Mouse (Mus musculus) forebrain, embryonic 10.5 days (tissue): ENCODE data around the gene Gstm1. TPM values are rescaled to one million over a fixed set of nuclear protein-coding genes. Genes with fewer than 3 reads are reported as not detected.
A peak's percentile ranks its signal among the peaks of the same experiment; 100 is the strongest.
"Not testable (repeated sequence)": the region's sequence is repeated elsewhere in the genome, so short reads cannot be mapped to it uniquely, and the experiment has no call there.

ENCODE experiments used
- DNase-seq: peaks from one replicate; pipeline ENCODE4 v3.0.0-alpha.2; 2017; ENCODE audit warnings: low spot score; ENCODE audit errors: extremely low spot score
- H3K27ac ChIP-seq: fragments of 300-500 bp; sonication (generic); 2 replicates; pipeline ENCODE4 v1.5.1; 2016; ENCODE audit warnings: mild to moderate bottlenecking
- H3K27me3 ChIP-seq: fragments of 300-500 bp; sonication (generic); 2 replicates; pipeline ENCODE4 v1.6.1; 2016; ENCODE audit warnings: mild to moderate bottlenecking; ENCODE audit not compliant: poor library complexity, severe bottlenecking
- H3K36me3 ChIP-seq: fragments of 300-500 bp; sonication (generic); replicated peaks from 2 replicates; pipeline ENCODE4 v1.6.1; 2016; ENCODE audit warnings: mild to moderate bottlenecking, moderate library complexity
- H3K4me1 ChIP-seq: fragments of 300-500 bp; sonication (generic); 2 replicates; pipeline ENCODE4 v1.6.1; 2016
- H3K4me3 ChIP-seq: fragments of 300-500 bp; sonication (generic); 2 replicates; pipeline ENCODE4 v1.5.1; 2016; ENCODE audit warnings: mild to moderate bottlenecking, moderate library complexity
- H3K9me3 ChIP-seq: fragments of 300-500 bp; sonication (generic); 2 replicates; pipeline ENCODE4 v1.6.1; 2016; ENCODE audit warnings: mild to moderate bottlenecking, moderate library complexity
- WGBS: fragments of 180-500 bp; shearing (Covaris S2); methylation state at CpG from one replicate; pipeline ENCODE4 v1.1.7; 2016; 5-methylcytosine and 5-hydroxymethylcytosine counted together
- polyA plus RNA-seq: library from polyadenylated mRNA; unstranded; fragments of >200 nt; fragmentation: Nextera tagmentation; extraction: Ambion mirVana; gene quantifications from 2 replicates; pipeline ENCODE4 v1.2.1, GENCODE M21; 2016

Gene Gstm1
- polyA plus RNA-seq, 1 experiment from 2014 or later: 30.4 TPM

GRCm38 (mm10) chr3:108028641-108029365 lies 11.0 kb upstream of the Gstm1 start:
- DNase-seq: no peak
- 70% methylated on average over 4 of the region's 4 CpGs for WGBS
- peaks cover 11% of the 10 kb centered on the region for H3K4me1 ChIP-seq
- peak overlapping the region; percentile 31 for H3K27ac ChIP-seq
- H3K27me3 ChIP-seq: no peaks in the 10 kb centered on the region
- no peaks in the 10 kb centered on the region for H3K36me3 ChIP-seq
- no peaks in the 10 kb centered on the region for H3K9me3 ChIP-seq
- H3K4me3 ChIP-seq: no peak overlapping the region

GRCm38 (mm10) chr3:108026597-108026996 lies 8.8 kb upstream of the Gstm1 start:
- no peaks in the 10 kb centered on the region for H3K9me3 ChIP-seq
- H3K4me3 ChIP-seq: no peak overlapping the region
- H3K4me1 ChIP-seq: peaks cover 16% of the 10 kb centered on the region
- WGBS: 80% methylated on average over 1 of the region's 1 CpGs
- no peaks in the 10 kb centered on the region for H3K36me3 ChIP-seq
- H3K27me3 ChIP-seq: no peaks in the 10 kb centered on the region
- no peak overlapping the region for H3K27ac ChIP-seq
- no peak for DNase-seq

- Histone ChIP-seq H3K4me3 (no peak overlapping the region), H3K27ac (no peak overlapping the region)
- WGBS: 84% methylated on average over 5 of the region's 5 CpGs
Observed at GRCm38 (mm10) chr3:108026049-108026448, 8.3 kb upstream of the Gstm1 start.

GRCm38 (mm10) chr3:108025318-108025717 lies 7.5 kb upstream of the Gstm1 start:
- Histone ChIP-seq H3K4me1 (peaks cover 16% of the 10 kb centered on the region), H3K27me3 (no peaks in the 10 kb centered on the region), H3K27ac (no peak overlapping the region), H3K36me3 (no peaks in the 10 kb centered on the region), H3K9me3 (no peaks in the 10 kb centered on the region), H3K4me3 (no peak overlapping the region)
- no peak for DNase-seq
- 85% methylated on average over 4 of the region's 4 CpGs for WGBS

More at GRCm38 (mm10) chr3:108026049-108026448, 8.3 kb upstream of the Gstm1 start:
- no peaks in the 10 kb centered on the region for H3K36me3 ChIP-seq
- H3K9me3 ChIP-seq: no peaks in the 10 kb centered on the region
- H3K4me1 ChIP-seq: peaks cover 16% of the 10 kb centered on the region
- no peak for DNase-seq
- H3K27me3 ChIP-seq: no peaks in the 10 kb centered on the region

- WGBS: 81% methylated on average over 6 of the region's 6 CpGs
- H3K27ac ChIP-seq: no peak overlapping the region
- H3K4me1 ChIP-seq: peaks cover 15% of the 10 kb centered on the region
- no peaks in the 10 kb centered on the region for H3K9me3 ChIP-seq
- H3K27me3 ChIP-seq: no peaks in the 10 kb centered on the region; the same call in 1 of the 2 replicates
- no peaks in the 10 kb centered on the region for H3K36me3 ChIP-seq
- H3K4me3 ChIP-seq: no peak overlapping the region
- DNase-seq: no peak
Observed at GRCm38 (mm10) chr3:108022650-108023049, 4.9 kb upstream of the Gstm1 start.

- not testable (repeated sequence) for H3K27me3 ChIP-seq, H3K4me3 ChIP-seq, H3K36me3 ChIP-seq, DNase-seq, H3K9me3 ChIP-seq, H3K27ac ChIP-seq
- WGBS: 89% methylated on average over 11 of the region's 11 CpGs
- H3K4me1 ChIP-seq: peaks cover 29% of the 10 kb centered on the region
Observed at GRCm38 (mm10) chr3:108020351-108021022, 2.7 kb upstream of the Gstm1 start.

- DNase-seq: not testable (repeated sequence)
Observed at GRCm38 (mm10) chr3:108019226-108019625, 1.5 kb upstream of the Gstm1 start.

GRCm38 (mm10) chr3:108018190-108018820 lies 532 bp upstream of the Gstm1 start:
- H3K9me3 ChIP-seq: no peaks in the 10 kb centered on the region
- DNase-seq: no peak
- H3K27me3 ChIP-seq: peaks cover 6% of the 10 kb centered on the region
- no peaks in the 10 kb centered on the region for H3K36me3 ChIP-seq
- 36% methylated on average over 14 of the region's 14 CpGs for WGBS
- peak overlapping the region; percentile 60 for H3K4me3 ChIP-seq
- H3K27ac ChIP-seq: peak overlapping the region; percentile 87
- H3K4me1 ChIP-seq: peaks cover 35% of the 10 kb centered on the region

More at GRCm38 (mm10) chr3:108019226-108019625, 1.5 kb upstream of the Gstm1 start:
- H3K9me3 ChIP-seq, H3K27me3 ChIP-seq, H3K36me3 ChIP-seq, H3K4me3 ChIP-seq, H3K27ac ChIP-seq: not testable (repeated sequence)
- 65% methylated on average over 3 of the region's 3 CpGs for WGBS
- H3K4me1 ChIP-seq: peaks cover 29% of the 10 kb centered on the region

GRCm38 (mm10) chr3:108016468-108016867 lies 1.3 kb downstream of the Gstm1 start:
- H3K27ac ChIP-seq, DNase-seq, H3K36me3 ChIP-seq, H3K27me3 ChIP-seq, H3K9me3 ChIP-seq: not testable (repeated sequence)
- H3K4me1 ChIP-seq: peaks cover 37% of the 10 kb centered on the region
- peak overlapping the region; percentile 60 for H3K4me3 ChIP-seq
- 84% methylated on average over 5 of the region's 5 CpGs for WGBS

GRCm38 (mm10) chr3:108014974-108015346 lies 2.8 kb downstream of the Gstm1 start:
- Histone ChIP-seq H3K27ac (no peak overlapping the region), H3K36me3 (no peaks in the 10 kb centered on the region), H3K4me1 (peaks cover 41% of the 10 kb centered on the region), H3K9me3 (no peaks in the 10 kb centered on the region), H3K27me3 (peaks cover 6% of the 10 kb centered on the region), H3K4me3 (no peak overlapping the region)
- 88% methylated on average over 2 of the region's 2 CpGs for WGBS
- DNase-seq: no peak

GRCm38 (mm10) chr3:108014098-108014973 lies 3.4 kb downstream of the Gstm1 start:
- peaks cover 41% of the 10 kb centered on the region for H3K4me1 ChIP-seq
- H3K4me3 ChIP-seq: no peak overlapping the region
- H3K36me3 ChIP-seq: no peaks in the 10 kb centered on the region
- 87% methylated on average over 8 of the region's 8 CpGs for WGBS
- DNase-seq: no peak
- no peak overlapping the region for H3K27ac ChIP-seq
- peaks cover 6% of the 10 kb centered on the region for H3K27me3 ChIP-seq
- no peaks in the 10 kb centered on the region for H3K9me3 ChIP-seq

- no peaks in the 10 kb centered on the region for H3K9me3 ChIP-seq
- H3K4me3 ChIP-seq: no peak overlapping the region
- peaks cover 6% of the 10 kb centered on the region for H3K27me3 ChIP-seq
- no peak for DNase-seq
- WGBS: 89% methylated on average over 4 of the region's 4 CpGs
- H3K27ac ChIP-seq: no peak overlapping the region
- no peaks in the 10 kb centered on the region for H3K36me3 ChIP-seq
- peaks cover 37% of the 10 kb centered on the region for H3K4me1 ChIP-seq
Observed at GRCm38 (mm10) chr3:108013331-108013871, 4.4 kb downstream of the Gstm1 start.
